Mouse (Mus musculus) layer of hippocampus, adult 18-20 months (tissue): ENCODE measurements at regions not wholly inside any gene's neighbourhood (a gene's known extent, or its start where the extent isn't known, plus 50 kb on each side); places are given as distances from the start of the nearest gene placed in this dataset.
A peak's percentile ranks its signal among the peaks of the same experiment; 100 is the strongest.

Experiments used
- DNase-seq, 2 experiments: peaks; one replicate each; pipeline ENCODE4 v3.0.0; 2022; ENCODE audit warnings: low spot score in 2 of 2

DNA sequence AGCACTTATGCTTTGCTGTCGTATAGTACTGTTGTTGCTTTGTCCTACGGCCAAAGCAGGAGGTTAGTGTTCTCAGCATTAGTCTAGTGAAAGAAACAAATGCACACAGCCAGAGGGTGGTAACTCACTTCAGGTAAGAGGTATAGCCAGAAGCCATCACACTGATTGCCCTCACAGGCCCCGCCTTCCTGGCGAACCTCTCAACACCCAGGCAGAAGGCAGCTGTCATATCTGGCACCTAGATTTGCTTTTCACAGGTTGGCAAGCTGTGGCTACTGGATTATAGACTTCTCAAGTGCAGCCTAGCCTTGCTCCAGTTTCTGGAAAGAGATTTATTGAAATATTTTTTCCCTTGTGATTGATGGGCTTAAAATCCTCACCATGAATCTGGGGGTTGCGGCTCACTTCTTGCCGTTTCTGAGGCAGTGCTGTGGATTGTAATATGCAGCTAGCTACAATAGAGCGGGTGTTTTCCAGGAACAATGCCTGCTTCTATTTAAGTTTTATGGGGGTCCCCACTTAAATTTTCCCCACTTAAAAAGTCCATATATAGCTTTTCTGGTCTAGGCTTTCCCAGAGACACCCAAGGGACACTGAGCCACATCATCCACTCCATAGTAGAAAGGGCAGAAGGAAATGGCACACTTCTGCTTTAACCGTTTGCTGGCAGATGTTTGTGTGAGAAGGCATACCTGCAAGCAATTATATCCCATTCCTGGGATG is 109.1 kb upstream of the Tmc3 start:
- no peak for DNase-seq

DNA sequence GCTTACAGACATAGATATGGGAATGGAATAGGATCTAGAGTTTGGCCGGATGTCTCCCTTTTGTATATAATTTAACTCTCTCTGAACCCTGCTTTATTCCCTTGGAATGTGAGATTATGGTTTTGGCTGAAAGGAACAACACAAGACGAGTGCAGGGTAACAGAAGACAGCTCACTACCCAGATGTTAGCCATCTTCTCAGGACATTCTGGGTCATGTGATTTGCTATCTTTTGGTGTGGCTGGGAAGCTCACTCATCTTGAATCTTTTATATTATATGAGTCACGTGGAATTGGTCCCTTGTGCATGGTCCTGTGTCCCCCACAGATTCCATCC is 108.6 kb upstream of the Tmc3 start:
- DNase-seq = no peak

DNA sequence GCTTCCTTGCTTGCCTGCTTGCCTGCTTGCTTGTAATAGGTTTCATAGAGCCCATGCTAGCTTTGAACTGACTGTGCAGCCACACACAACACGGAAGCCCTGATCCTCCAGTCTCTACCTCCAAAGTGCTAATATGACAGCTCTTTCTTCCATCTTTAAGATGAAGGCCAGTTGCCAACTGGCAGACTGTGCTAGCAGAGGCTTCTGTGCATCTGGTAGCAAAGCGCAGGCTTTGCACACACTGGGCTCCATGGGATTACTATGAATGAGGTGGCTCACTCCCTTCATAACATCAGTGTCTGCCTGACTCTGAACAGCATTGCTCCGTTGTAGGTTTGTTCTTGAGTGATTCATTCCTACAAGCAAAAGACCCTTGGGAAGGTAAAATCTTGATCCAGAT is 107.9 kb upstream of the Tmc3 start:
- DNase-seq = no peak

DNA sequence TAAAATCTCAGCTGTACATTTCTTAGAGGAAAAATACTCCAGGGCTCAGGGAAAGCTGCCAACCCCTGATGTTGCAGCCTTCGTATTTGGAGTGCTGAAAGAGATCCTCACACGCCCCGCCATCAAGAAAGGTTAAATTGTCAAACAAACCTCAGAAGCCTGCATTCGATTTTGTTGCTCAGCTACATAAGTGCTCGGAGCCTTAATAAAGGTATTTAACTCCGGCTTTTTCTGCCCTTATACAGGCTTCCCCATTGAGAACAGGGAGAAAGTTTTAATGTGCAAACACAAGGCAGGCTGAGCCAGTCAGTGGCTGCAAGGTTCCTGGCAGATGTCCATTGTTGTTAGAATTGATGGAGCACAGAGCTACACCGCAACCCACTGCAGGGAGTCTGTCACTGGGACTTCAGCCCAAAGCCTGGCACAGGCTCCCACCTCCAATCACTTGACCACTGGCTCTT is 107.0 kb upstream of the Tmc3 start:
- DNase-seq = peak in 1 of 2 experiments; percentile 43

GRCm38 (mm10) chr7:83481655-83482054 is 103.1 kb upstream of the Tmc3 start:
- DNase-seq = no peak

- no peak for DNase-seq
Observed at GRCm38 (mm10) chr7:83482254-83482653, 102.5 kb upstream of the Tmc3 start.

DNA sequence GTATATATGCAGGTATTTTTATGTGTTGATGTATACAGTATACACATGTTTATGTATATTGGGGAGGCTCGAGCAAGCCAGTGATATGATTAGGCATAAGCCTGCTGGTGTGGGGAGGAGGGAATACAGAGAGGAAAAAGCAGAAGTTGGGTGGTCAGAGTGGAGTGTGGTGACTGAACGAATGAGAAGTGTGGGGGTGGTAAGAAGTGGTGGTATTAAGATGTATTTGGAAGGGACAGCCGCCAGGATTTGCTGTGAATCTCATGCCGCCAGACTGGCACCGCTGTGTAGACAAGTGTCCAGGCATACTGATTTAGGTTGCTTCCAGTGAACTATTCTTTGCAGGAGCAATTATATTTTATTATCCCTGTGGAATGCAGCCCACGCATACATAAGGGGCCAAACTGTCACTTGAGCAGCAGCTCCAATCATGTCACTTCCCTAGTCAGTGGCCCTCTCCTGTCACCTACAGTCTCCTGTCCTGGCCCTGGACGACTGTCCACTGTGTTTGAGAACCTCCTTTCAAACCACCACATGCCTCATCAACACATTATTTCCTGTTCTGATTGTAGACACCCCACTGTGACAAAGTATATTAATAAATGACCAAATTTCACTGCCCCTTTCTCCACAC is 101.9 kb upstream of the Tmc3 start:
- DNase-seq = no peak

DNA sequence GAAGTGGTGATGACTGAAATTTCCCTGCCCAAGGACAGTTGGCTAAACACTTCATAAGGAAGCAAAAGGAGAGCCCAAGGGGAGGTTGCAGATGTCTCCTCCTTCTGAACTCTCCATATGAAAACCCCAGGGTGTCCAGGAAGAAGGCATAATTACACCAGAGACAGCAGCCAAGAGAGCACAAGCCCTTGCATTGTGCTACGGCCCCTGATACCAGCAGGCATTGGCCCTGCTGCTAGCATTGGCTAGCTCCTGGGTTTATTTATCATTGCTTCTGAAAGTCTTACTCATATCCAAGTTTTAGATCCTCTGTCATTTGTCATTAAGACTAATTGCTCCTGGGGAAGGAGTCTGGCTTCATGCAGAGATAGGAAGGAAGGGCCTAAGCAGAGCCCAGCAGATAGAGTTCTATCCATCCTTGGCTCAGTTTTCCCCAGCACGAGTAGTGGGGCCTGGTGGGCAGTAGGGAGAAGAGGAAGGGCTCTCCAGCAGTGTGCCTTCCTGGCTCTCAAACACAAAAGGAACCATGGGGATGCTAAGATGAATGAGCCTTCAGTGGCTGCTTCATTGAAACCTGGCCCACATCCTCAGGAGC is 98.5 kb upstream of the Tmc3 start:
- DNase-seq = no peak

DNA sequence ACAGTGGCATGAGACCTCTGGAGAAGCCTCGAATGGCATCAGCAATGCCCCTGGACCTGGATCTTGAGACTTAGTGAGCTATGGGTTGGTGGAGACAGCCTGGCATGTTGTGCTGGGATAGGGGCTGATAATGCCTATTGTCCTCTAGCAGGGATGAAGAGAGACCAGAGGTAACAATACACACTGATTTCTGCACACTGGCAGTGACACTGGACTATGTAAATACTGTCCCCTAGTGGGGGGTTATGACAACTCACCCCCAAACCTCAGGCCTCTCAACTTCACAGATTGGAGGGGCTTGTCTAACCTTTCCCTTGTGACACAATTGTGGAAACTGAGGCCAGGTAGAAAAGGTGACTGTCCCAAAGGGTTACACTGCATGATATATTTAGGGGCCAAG is 94.9 kb upstream of the Tmc3 start:
- DNase-seq = peak in 1 of 2 experiments; percentile 69

- no peak for DNase-seq
Observed at GRCm38 (mm10) chr7:83504996-83505645, 79.6 kb upstream of the Tmc3 start.

- DNase-seq = no peak
Observed at GRCm38 (mm10) chr7:83516295-83516694, 68.4 kb upstream of the Tmc3 start.

DNA sequence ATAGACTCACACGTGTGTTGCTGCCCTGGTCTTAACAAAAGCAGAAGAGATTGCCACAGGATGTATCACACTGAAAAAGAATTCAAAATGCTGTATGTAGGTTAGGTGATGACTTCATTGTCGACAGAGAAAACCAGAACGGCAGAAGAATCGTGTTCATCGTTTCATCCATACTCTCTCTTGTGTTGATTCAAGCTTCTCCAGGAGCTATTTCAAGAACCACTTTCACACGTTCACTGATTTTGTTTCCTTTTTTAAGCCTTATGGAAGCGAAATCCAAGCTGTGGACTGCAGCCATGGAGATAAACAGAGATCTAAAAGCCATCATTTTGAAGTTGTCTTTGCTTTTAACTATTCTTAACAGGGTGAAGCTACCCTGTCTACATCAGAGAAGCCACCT is 63.2 kb upstream of the Tmc3 start:
- DNase-seq = no peak
